Mouse (Mus musculus): ENCODE data around the gene B4gat1.

- TF ChIP-seq POLR2AphosphoS2 (IDR thresholded peaks at IDR 0.05; ENCODE audit: low read length) (no peak), CTCF (IDR thresholded peaks at IDR 0.05 in 2 of 3, conservative IDR thresholded peaks at IDR 0.05 in 1 of 3; ENCODE audit: control insufficient read depth in 1 of 3, insufficient read depth in 1 of 3, low read depth in 2 of 3, low read length in 3 of 3, poor library complexity in 1 of 3, severe bottlenecking in 1 of 3) (no peak), POLR2AphosphoS5 (IDR thresholded peaks at IDR 0.05; ENCODE audit: borderline replicate concordance, low read depth, low read length) (no peak), ZMIZ1 (IDR thresholded peaks at IDR 0.05; ENCODE audit: low read depth, low read length) (no peak), TAL1 (IDR thresholded peaks at IDR 0.05; ENCODE audit: low read length) (no peak), GATA1 (IDR thresholded peaks at IDR 0.05; ENCODE audit: low read depth, low read length) (no peak), POLR2A (IDR thresholded peaks at IDR 0.05; ENCODE audit: control insufficient read depth in 1 of 2, insufficient read depth in 1 of 2, low read depth in 1 of 2, low read length in 2 of 2, poor library complexity in 1 of 2) (no peak), E2F4 (IDR thresholded peaks at IDR 0.05; ENCODE audit: borderline replicate concordance, low read depth, low read length) (no peak), TBP (IDR thresholded peaks at IDR 0.05; ENCODE audit: low read depth, low read length) (no peak), ZC3H11A (IDR thresholded peaks at IDR 0.05; ENCODE audit: low read depth, low read length) (no peak), ZNF384 (IDR thresholded peaks at IDR 0.05; ENCODE audit: low read depth, low read length) (no peak), MAX (IDR thresholded peaks at IDR 0.05; ENCODE audit: low read length) (no peak), MYC (IDR thresholded peaks at IDR 0.05; ENCODE audit: low read depth, low read length) (no peak)
These were observed 49.0 kb upstream of the B4gat1 start for GRCm38 (mm10) chr19:4989434-4990255.

Measured in MEL (cell line).